Mouse (Mus musculus) neural tube, embryonic 15.5 days (tissue): Measurements from ENCODE around the gene Hoxa1. TPM values are rescaled to one million over a fixed set of nuclear protein-coding genes. Genes with fewer than 3 reads are reported as not detected.

Source experiments
- ATAC-seq: fragments of 200-750 bp; cut with Nextera tagmentation; 2 replicates; pipeline ENCODE4 v1.8.0; 2017; ENCODE audit warnings: mild to moderate bottlenecking, moderate TSS enrichment, moderate library complexity; ENCODE audit not compliant: low FRiP score
- H3K27ac ChIP-seq: fragments of 300-500 bp; sonication (generic); replicated peaks from 2 replicates; pipeline ENCODE4 v1.5.1; 2015; ENCODE audit warnings: mild to moderate bottlenecking, inconsistent platforms
- H3K27me3 ChIP-seq: fragments of 300-500 bp; sonication (generic); replicated peaks from 2 replicates; pipeline ENCODE4 v1.6.1; 2015; ENCODE audit warnings: inconsistent platforms
- H3K36me3 ChIP-seq: fragments of 300-500 bp; sonication (generic); 2 replicates; pipeline ENCODE4 v1.6.1; 2015; ENCODE audit warnings: inconsistent platforms
- H3K4me1 ChIP-seq: fragments of 300-500 bp; sonication (generic); 2 replicates; pipeline ENCODE4 v1.6.1; 2015; ENCODE audit warnings: inconsistent platforms
- H3K4me2 ChIP-seq: fragments of 300-500 bp; sonication (generic); 2 replicates; pipeline ENCODE4 v1.6.1; 2015; ENCODE audit warnings: inconsistent platforms, mild to moderate bottlenecking, moderate library complexity
- H3K4me3 ChIP-seq: fragments of 300-500 bp; sonication (generic); replicated peaks from 2 replicates; pipeline ENCODE4 v1.5.1; 2015; ENCODE audit warnings: mild to moderate bottlenecking, inconsistent platforms
- H3K9ac ChIP-seq: fragments of 300-500 bp; sonication (generic); replicated peaks from 2 replicates; pipeline ENCODE4 v1.6.1; 2015; ENCODE audit warnings: mild to moderate bottlenecking, inconsistent platforms
- H3K9me3 ChIP-seq: fragments of 300-500 bp; sonication (generic); replicated peaks from 2 replicates; pipeline ENCODE4 v1.6.1; 2016; ENCODE audit warnings: inconsistent platforms
- WGBS: fragments of 180-500 bp; shearing (Covaris S2); methylation state at CpG from one replicate; pipeline ENCODE4 v1.1.7; 2015; ENCODE audit warnings: mixed read lengths; 5-methylcytosine and 5-hydroxymethylcytosine counted together
- polyA plus RNA-seq: library from polyadenylated mRNA; unstranded; fragments of >200 nt; fragmentation: Nextera tagmentation; extraction: Ambion mirVana; gene quantifications from 2 replicates; pipeline ENCODE4 v1.2.1, GENCODE M21; 2015

The Hoxa1 gene
- polyA plus RNA-seq, 1 experiment from 2014 or later = 1.3 TPM

DNA sequence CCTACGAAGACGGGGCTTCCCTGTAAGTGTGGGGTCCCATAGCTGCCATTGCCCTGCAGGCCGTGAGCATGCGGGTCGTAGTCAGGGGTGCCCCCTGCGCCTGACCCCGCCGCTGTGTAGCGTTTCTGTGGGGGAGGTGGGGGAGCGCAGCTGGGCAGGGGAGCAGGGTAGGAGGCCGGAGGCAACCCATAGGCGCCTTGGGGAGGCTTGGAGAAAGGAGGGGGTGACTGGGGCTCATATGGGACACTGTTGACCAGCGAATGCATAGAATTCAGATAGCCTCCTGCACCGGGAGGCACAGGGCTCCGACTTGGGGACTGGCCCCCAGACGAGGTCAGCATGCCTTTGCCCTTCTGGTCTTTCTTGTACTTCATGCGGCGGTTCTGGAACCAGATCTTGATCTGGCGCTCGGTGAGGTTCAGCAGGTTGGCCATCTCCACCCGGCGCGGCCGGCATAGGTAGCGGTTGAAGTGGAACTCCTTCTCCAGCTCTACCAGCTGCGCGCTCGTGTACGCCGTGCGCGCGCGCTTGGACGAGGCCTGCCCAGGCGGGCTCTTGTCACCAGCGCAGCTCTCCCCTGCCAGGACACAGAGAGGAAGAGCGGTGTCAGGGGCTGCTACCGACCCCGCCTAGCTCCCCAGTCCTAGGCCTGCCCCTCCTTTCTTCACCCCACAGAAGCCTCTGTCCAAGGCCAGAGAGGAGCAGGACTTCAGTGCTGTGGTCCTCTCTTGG is 12.2 kb upstream of the Hoxa1 start:
- no peak for ATAC-seq
- peak overlapping the region; percentile 94 for H3K27ac ChIP-seq
- peak overlapping the region; percentile 1; the same call in 1 of the 2 replicates for H3K4me3 ChIP-seq
- no peaks in the 10 kb centered on the region for H3K27me3 ChIP-seq
- H3K9me3 ChIP-seq = no peaks in the 10 kb centered on the region
- peaks cover 88% of the 10 kb centered on the region for H3K4me1 ChIP-seq
- 8% methylated on average over 40 of the region's 40 CpGs for WGBS
- H3K36me3 ChIP-seq = no peaks in the 10 kb centered on the region
- peak overlapping the region; percentile 34 for H3K9ac ChIP-seq
- H3K4me2 ChIP-seq = peak overlapping the region; percentile 68

DNA sequence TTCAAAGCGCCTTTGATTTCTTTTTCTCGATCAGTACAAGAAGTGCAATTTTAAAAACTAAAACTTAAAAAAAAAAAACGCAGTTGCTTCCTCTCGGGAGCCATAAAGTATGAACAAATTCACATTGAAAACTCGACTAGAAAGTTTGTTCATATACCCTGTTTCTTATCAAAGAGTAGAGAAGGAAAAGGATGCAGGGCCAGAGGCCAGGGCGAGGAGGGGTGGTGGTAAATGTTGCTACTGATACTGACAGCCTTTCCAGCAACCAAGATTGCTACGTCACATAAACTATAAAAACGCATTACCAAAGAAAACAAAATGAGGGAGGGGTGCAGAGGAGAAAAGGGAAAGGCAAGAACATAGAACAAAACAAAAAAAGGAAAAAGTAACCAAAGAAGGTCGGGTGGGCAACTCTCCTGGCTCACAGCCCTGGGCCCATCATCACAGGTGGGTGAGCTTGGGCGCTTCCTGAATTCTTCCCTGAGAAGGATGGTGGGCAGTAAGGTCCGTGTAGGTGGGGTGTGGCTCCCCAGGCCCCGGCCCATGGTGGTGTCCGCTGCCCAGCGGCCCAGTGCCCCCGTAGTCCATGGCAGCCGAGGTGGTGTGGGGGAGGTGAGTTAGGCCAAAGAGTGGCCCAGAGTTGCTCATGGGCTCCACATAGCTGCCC is 11.5 kb upstream of the Hoxa1 start:
- Histone ChIP-seq H3K36me3 (no peaks in the 10 kb centered on the region), H3K4me1 (peaks cover 88% of the 10 kb centered on the region), H3K27me3 (no peaks in the 10 kb centered on the region), H3K9ac (peak overlapping the region; percentile 34), H3K9me3 (no peaks in the 10 kb centered on the region), H3K4me2 (peak overlapping the region; percentile 68), H3K27ac (peak overlapping the region; percentile 94), H3K4me3 (peak overlapping the region; percentile 1; the same call in 1 of the 2 replicates)
- WGBS = 15% methylated on average over 16 of the region's 16 CpGs
- no peak for ATAC-seq

DNA sequence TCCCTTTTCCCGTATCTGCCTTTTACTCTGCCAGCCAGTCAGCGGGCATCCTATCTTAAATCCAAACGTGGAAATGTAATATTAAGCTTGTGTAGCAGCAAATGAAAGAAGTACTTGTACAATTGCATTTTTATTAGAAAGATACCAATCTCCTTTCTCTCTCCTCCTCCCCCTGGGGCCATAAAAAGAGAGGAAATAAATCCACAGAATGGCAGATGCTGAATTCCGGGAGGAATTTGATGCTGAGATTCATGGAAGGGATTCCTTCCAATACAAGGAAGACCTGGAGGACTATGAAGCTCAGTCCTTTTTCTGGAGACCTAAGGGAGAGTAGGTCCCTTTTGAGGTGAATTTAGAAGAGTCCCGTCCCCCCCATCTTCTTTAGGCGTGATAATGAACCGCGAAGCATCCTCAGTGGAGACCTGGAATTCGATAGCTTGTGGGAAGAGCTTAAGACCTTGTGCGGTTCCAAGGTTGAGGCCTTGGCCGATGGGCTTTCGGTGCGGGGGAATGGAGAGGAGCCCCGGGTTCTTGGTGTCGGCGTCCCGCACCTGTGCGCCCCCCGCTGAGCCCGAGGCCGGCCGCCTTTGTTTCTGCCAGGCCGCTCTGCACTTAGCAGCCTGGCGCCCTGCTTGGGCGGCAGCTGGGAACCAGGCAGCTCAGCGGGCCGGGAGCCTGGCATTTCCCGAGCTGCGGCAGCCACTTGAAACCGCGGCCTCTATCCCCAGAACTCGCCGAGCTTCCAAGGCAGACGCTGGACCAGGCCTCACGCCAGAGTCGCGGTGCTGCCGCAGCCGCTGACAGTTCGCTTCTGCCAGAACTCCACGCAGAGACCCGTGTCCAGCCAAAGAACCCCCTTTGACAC is 10.3 kb upstream of the Hoxa1 start:
- 8% methylated on average over 42 of the region's 42 CpGs for WGBS
- Histone ChIP-seq H3K27me3 (no peaks in the 10 kb centered on the region), H3K4me3 (peak overlapping the region; percentile 28), H3K9me3 (no peaks in the 10 kb centered on the region), H3K36me3 (no peaks in the 10 kb centered on the region), H3K27ac (peak overlapping the region; percentile 91), H3K4me1 (peaks cover 95% of the 10 kb centered on the region), H3K9ac (peak overlapping the region; percentile 21), H3K4me2 (peak overlapping the region; percentile 86)
- ATAC-seq = no peak

DNA sequence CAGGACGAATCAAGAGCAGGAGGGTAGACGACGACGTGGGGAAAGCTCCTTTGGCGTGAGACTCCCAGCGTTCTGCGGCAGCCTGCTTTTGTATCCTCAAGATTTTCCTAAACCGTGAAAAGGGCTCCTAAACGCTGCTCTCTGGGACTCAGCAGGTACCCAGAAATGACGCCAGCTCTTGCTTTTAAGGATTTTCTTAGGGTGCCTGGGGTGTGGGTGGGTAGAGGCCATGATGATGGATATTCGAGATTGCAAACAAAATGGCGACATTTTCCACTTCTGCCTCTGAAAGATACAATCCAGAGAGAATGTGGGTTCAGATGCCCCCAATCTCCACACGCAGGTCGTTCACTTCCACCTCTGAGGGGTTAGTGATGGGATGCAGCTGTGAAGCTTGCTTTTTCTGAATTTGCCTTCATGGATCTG is 9.6 kb upstream of the Hoxa1 start:
- Histone ChIP-seq H3K4me3 (peak overlapping the region; percentile 28), H3K27ac (peak overlapping the region; percentile 91), H3K9me3 (no peaks in the 10 kb centered on the region), H3K4me2 (peak overlapping the region; percentile 86), H3K36me3 (no peaks in the 10 kb centered on the region), H3K4me1 (peaks cover 96% of the 10 kb centered on the region), H3K9ac (peak overlapping the region; percentile 21), H3K27me3 (no peaks in the 10 kb centered on the region)
- 10% methylated on average over 14 of the region's 14 CpGs for WGBS
- no peak for ATAC-seq

DNA sequence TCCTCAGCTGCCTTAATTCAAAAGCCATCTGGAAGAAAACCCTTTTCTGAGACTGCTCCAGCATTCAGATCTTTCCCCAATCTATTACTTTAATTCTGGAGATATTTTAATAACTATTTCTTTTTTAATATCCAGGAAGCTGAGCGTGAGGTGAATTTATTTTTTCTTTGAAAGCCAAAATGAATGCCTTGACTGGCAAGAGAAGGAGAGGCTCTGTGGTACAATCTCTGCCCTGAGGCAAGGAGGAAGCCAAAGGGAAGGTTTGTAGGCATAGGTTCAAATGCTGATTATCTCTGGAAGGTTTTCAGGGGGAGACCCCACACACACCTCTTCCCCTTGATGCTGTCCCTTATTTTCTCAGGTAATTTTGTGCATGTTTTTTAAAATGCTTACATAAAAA is 9.1 kb upstream of the Hoxa1 start:
- Histone ChIP-seq H3K9me3 (no peaks in the 10 kb centered on the region), H3K4me3 (no peak overlapping the region; the same call in 1 of the 2 replicates), H3K4me2 (peak overlapping the region; percentile 86), H3K27ac (peak overlapping the region; percentile 91), H3K36me3 (no peaks in the 10 kb centered on the region), H3K27me3 (no peaks in the 10 kb centered on the region), H3K4me1 (peaks cover 94% of the 10 kb centered on the region), H3K9ac (peak overlapping the region; percentile 21)
- WGBS = 25% methylated on average over 1 of the region's 1 CpGs
- ATAC-seq = no peak

DNA sequence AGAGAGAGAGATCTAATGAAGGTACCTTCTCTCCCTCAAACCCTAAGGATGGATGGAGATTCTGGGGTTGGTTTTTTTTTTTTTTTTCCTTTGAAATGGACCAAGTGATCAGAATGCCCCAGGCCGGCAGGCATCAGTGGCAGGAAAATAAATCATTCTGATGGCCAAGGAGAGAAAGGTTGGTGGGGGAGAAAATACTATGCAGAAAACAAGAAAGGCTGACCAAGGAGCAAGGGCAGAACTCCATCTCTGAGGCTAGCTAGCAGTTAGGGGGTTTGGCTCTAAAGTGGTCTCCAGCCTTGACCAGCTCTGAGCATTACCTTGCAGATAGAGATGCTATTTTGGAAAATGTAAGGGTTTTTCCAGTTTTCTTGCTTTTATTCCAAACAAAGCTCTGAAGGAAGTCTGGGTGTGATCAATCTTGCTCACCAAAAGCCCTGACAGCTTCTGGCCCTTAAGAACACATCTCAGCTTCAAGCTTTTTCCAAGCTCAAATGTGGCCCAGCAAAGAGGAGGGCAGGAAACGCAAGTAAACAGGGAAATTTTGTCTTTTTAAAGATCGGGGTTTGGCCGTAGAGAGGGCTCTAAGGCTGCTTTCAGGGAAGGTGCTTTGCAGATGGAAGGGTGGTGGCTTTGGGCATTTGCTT is 8.4 kb upstream of the Hoxa1 start:
- peaks cover 94% of the 10 kb centered on the region for H3K4me1 ChIP-seq
- H3K36me3 ChIP-seq = no peaks in the 10 kb centered on the region
- 18% methylated on average over 4 of the region's 4 CpGs for WGBS
- peak overlapping the region; percentile 91 for H3K27ac ChIP-seq
- 0 out of 2 replicates have a peak overlapping the region, but pooled peaks have one; percentile 12 for H3K4me3 ChIP-seq
- ATAC-seq = no peak
- peak overlapping the region; percentile 86 for H3K4me2 ChIP-seq
- peak overlapping the region; percentile 21 for H3K9ac ChIP-seq
- no peaks in the 10 kb centered on the region for H3K9me3 ChIP-seq
- H3K27me3 ChIP-seq = no peaks in the 10 kb centered on the region

DNA sequence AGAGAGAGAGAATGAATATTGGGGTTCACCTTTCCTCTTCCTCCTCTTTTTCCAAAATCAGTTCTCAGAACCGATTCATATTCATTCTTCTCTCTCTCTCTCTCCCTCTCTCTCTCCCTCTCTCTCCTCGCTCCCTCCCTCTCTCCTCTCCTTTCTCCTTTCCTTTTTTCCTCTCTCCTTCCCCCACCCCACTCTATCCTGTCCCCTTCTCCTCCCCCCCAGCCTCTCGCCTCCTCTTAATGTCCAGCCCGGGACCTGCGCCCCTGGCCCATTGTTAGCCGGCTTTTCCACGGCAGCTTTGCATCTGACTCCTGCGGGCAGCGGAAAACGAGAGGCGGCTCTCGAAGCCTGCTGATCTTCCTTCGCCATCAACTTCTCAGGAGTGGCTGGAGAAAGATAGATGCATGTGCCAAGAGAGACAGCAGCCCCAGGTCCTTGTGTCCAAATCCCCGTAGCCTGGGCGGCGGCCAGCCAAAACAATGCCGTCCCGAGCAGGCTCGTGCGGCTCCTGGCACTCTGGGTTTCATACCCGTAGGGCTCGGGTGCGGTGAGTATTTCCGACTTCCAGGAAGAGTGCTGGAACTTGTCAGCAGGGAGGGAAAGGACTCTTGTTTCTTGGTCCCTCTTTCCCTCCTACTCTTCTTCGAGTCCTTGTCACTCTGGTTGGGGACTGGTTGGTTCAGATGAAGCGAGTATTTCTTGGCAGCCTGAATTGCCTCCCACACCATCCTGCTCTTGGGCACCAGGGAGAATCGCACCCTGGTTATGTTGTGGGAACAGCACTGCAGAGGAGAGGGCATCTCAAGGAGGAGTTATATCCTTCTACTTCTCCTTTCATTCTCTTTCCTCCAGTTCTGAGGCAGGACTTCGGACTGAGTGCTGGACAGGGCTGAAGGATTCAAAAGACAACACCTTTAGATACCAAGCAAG is 7.6 kb upstream of the Hoxa1 start:
- ATAC-seq = no peak
- peaks cover 92% of the 10 kb centered on the region for H3K4me1 ChIP-seq

DNA sequence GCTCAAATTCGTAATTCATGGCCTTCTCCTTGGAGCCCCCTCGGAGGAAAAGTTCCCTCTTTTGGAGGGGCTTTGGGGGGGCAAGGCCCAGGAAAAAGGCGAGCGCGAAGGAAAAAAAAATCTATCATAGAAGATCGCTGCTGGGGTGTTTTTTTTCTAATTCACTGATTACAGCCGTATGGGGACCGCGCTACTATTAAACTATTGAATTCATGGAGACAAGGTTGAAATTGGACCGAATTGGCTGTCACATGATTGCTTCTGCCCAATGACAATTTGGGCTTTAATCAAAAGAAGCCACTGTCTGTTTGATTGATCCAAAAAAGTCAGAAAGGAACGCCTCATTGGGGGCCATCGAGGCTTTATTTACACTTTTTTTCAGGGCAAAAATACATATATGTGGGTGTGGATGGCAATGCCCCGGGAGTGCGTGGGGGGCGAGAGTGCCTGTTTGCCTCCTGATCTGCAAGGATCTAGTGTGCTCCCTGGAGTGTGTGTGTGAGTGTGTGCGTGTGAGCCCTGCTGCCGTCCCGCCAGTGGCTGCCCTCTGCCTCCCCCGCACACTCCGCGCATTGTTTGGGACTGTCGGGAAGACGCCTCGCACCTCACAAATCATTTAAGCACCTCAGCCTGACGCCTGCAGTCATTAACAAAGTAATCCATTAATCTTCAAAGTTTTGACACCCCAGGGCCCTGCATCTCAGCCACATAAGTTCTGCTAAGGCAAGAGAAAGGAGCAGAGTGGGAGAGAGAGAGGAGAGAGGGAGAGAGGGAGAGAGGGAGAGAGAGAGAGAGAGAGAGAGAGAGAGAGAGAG is 6.7 kb upstream of the Hoxa1 start, which contains the start of gene Hoxa2:
Gene Hoxa2 (minus strand): TSS at position 206 of the 815 bp plus-strand sequence.
- Histone ChIP-seq H3K4me3 (peak within 1 kb of the TSS; percentile 45), H3K9ac (peak within 1 kb of the TSS; percentile 66), H3K27ac (peak within 1 kb of the TSS; percentile 91), H3K4me2 (peak within 1 kb of the TSS; percentile 86), H3K27me3 (no peaks in the 10 kb centered on the region), H3K4me1 (peaks cover 92% of the 10 kb centered on the region), H3K9me3 (no peaks in the 10 kb centered on the region), H3K36me3 (no peaks in the 10 kb centered on the region)
- WGBS = 2% methylated on average over 25 of the region's 25 CpGs
- ATAC-seq = peak; percentile 29; the same call in 1 of the 2 replicates

More for the DNA sequence above, 7.6 kb upstream of the Hoxa1 start:
- H3K27me3 ChIP-seq = no peaks in the 10 kb centered on the region
- peak overlapping the region; percentile 45 for H3K4me3 ChIP-seq
- no peaks in the 10 kb centered on the region for H3K9me3 ChIP-seq
- H3K36me3 ChIP-seq = no peaks in the 10 kb centered on the region
- WGBS = 5% methylated on average over 27 of the region's 28 CpGs
- H3K9ac ChIP-seq = peak overlapping the region; percentile 66
- peak overlapping the region; percentile 91 for H3K27ac ChIP-seq
- H3K4me2 ChIP-seq = peak overlapping the region; percentile 86

DNA sequence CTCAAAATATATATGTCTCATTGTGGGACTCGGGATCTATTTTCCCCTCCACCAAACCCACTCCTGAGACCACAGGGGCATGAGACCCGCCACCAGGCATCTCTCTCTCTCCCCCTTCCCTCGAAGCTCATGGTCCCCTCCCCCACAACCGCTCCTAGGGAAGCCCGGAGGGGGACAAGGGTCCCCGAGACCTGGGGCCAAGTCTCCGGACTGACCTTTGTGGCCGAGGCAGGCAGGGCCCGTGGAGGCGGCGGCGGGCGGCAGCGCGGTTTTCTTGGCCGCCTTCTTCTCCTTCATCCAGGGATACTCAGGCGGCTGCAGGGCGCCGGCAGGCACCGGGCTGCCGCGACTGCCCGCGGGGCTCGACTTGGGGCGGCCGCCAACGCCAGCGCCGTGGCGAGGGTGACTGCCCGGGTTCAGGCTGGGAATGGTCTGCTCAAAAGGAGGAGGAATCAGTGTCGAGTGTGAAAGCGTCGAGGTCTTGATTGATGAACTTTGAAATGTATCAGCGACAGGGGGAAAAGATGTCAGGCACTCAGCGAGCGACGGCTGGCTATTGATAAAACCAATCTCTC is 6.0 kb upstream of the Hoxa1 start:
- ATAC-seq = no peak
- Histone ChIP-seq H3K27ac (peak overlapping the region; percentile 91), H3K4me1 (peaks cover 93% of the 10 kb centered on the region), H3K9me3 (no peaks in the 10 kb centered on the region), H3K27me3 (no peaks in the 10 kb centered on the region), H3K36me3 (no peaks in the 10 kb centered on the region), H3K9ac (peak overlapping the region; percentile 66), H3K4me3 (peak overlapping the region; percentile 45), H3K4me2 (peak overlapping the region; percentile 86)
- WGBS = 2% methylated on average over 39 of the region's 39 CpGs
